Mouse (Mus musculus) left cerebral cortex, adult 8-10 months (tissue): ENCODE measurements around the gene Gm266. TPM values are rescaled to one million over a fixed set of nuclear protein-coding genes. Genes with fewer than 3 reads are reported as not detected.

Source experiments
- DNase-seq, 2 experiments: peaks; one replicate each; pipeline ENCODE4 v3.0.0; 2022; ENCODE audit warnings: low spot score in 2 of 2
- total RNA-seq, 4 experiments: library from RNA; stranded (reverse); gene quantifications; 2 replicates each; pipeline ENCODE4 v1.2.4; 2022

Gene Gm266
- total RNA-seq, 4 experiments from 2014 or later: 3.0 to 5.1 (median 3.8) TPM

- DNase-seq: no peak
These were observed 30.2 kb downstream of the Gm266 start for GRCm38 (mm10) chr12:111455311-111455846.

- no peak for DNase-seq
These were observed 30.9 kb downstream of the Gm266 start for GRCm38 (mm10) chr12:111454543-111455280.

GRCm38 (mm10) chr12:111454021-111454420 is 31.6 kb downstream of the Gm266 start:
- no peak for DNase-seq

GRCm38 (mm10) chr12:111451561-111451960 is 34.1 kb downstream of the Gm266 start:
- no peak for DNase-seq

GRCm38 (mm10) chr12:111450359-111450758 is 35.3 kb downstream of the Gm266 start:
- DNase-seq: no peak

- DNase-seq: no peak
These were observed 36.5 kb downstream of the Gm266 start for GRCm38 (mm10) chr12:111448931-111449705.

- DNase-seq: no peak
These were observed 37.5 kb downstream of the Gm266 start for GRCm38 (mm10) chr12:111447898-111448760.

GRCm38 (mm10) chr12:111447350-111447749 is 38.3 kb downstream of the Gm266 start:
- no peak for DNase-seq

- no peak for DNase-seq
These were observed 38.9 kb downstream of the Gm266 start for GRCm38 (mm10) chr12:111446745-111447144.

- DNase-seq: no peak
These were observed 39.6 kb downstream of the Gm266 start for GRCm38 (mm10) chr12:111445890-111446613.

- no peak for DNase-seq
These were observed 40.3 kb downstream of the Gm266 start for GRCm38 (mm10) chr12:111445161-111445889.

GRCm38 (mm10) chr12:111443921-111444831 is 41.4 kb downstream of the Gm266 start:
- no peak for DNase-seq

GRCm38 (mm10) chr12:111443011-111443870 is 42.4 kb downstream of the Gm266 start:
- DNase-seq: no peak

GRCm38 (mm10) chr12:111442309-111443010 is 43.2 kb downstream of the Gm266 start, which contains the start of gene Tnfaip2:
TSS of gene Tnfaip2 (plus strand) at chr12:111442469.
- DNase-seq: no peak

- peak in 1 of 2 experiments; percentile 48 for DNase-seq
These were observed 44.1 kb downstream of the Gm266 start for GRCm38 (mm10) chr12:111441523-111441922.

- no peak for DNase-seq
These were observed 44.8 kb downstream of the Gm266 start for GRCm38 (mm10) chr12:111440701-111441373.

- no peak for DNase-seq
These were observed 46.8 kb downstream of the Gm266 start for GRCm38 (mm10) chr12:111438850-111439249.
